Mouse (Mus musculus): Measurements from ENCODE around the gene Stim2. TPM values are rescaled to one million over a fixed set of nuclear protein-coding genes. Genes with fewer than 3 reads are reported as not detected.

Stim2 gene
- polyA plus RNA-seq (2015; fragmentation: Nextera tagmentation; extraction: Ambion mirVana), result 9.6 and 10.2 TPM in 2 replicates

DNA sequence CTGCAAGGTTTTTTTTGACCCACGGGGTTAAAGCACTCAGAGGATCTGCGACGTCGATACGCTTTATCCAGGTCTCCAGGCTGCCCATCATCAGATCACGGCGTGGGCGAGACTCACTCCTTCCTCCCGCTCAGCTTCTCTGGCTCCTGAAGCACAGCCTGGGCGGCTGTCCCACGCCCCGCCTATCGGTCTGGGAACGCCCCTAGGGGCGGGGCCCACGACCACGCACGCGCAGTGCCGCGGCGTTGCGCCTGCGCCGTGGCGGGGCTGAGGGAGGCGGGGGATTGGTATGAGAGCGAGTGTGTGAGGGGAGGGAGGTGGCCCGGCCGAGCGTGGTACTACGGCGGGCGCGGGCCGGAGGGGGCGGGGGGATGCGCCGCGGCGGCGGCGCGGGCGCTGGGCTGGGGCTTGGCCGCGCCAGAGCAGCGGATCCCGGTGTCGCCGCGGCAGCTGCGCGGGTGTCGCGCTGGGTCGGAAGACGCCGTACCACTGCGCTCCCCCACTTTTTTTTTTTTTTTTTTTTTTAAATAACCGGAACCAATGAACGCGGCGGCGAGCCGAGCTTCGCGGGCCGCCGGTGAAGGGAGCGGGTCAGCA is at the start of gene Stim2:
Gene Stim2 (plus strand): TSS at position 354 of the 597 bp plus-strand sequence.

Other genes starting within 250 kb of the Stim2 start
- gene Tbc1d19, start 188.9 kb upstream of the Stim2 start, polyA plus RNA-seq (2015; fragmentation: Nextera tagmentation; extraction: Ambion mirVana), result 15.6 and 20.8 TPM in 2 replicates